Mouse (Mus musculus) embryo, embryonic 9.5 days (tissue): ENCODE measurements around the gene Plpp6.
A peak's percentile ranks its signal among the peaks of the same experiment; 100 is the strongest.
"Not testable (repeated sequence)": the region's sequence is repeated elsewhere in the genome, so short reads cannot be mapped to it uniquely, and the experiment has no call there.

Source experiments
- DNase-seq: peaks from one replicate; pipeline ENCODE4 v3.0.0-alpha.2; 2017; ENCODE audit errors: extremely low spot score

Plpp6 gene

GRCm38 (mm10) chr19:28982617-28983016, 18.9 kb downstream of the Plpp6 start:
- no peak for DNase-seq

GRCm38 (mm10) chr19:28989515-28989914, 25.8 kb downstream of the Plpp6 start:
- no peak for DNase-seq

- DNase-seq: peak; percentile 98
These were observed 26.4 kb downstream of the Plpp6 start, which contains the start of gene Cdc37l1 for GRCm38 (mm10) chr19:28990194-28990589. Gene Cdc37l1 (plus strand): TSS chr19:28990352.

- no peak for DNase-seq
These were observed 27.0 kb downstream of the Plpp6 start for GRCm38 (mm10) chr19:28990590-28991221.

GRCm38 (mm10) chr19:28991391-28991790, 27.6 kb downstream of the Plpp6 start:
- DNase-seq: no peak

GRCm38 (mm10) chr19:28994870-28995269, 31.1 kb downstream of the Plpp6 start:
- DNase-seq: no peak

- DNase-seq: no peak
These were observed 31.6 kb downstream of the Plpp6 start for GRCm38 (mm10) chr19:28995366-28995765.

- DNase-seq: no peak
These were observed 34.4 kb downstream of the Plpp6 start for GRCm38 (mm10) chr19:28997976-28998630.

- DNase-seq: not testable (repeated sequence)
These were observed 36.6 kb downstream of the Plpp6 start for GRCm38 (mm10) chr19:29000321-29000720.

GRCm38 (mm10) chr19:29008069-29008706, 44.4 kb downstream of the Plpp6 start:
- DNase-seq: no peak

GRCm38 (mm10) chr19:29009046-29009445, 45.3 kb downstream of the Plpp6 start:
- no peak for DNase-seq

GRCm38 (mm10) chr19:29011355-29011990, 47.7 kb downstream of the Plpp6 start:
- DNase-seq: no peak

GRCm38 (mm10) chr19:29014466-29015055, 50.8 kb downstream of the Plpp6 start:
- no peak for DNase-seq

GRCm38 (mm10) chr19:29015410-29016203, 51.9 kb downstream of the Plpp6 start:
- DNase-seq: no peak

- DNase-seq: no peak
These were observed 52.5 kb downstream of the Plpp6 start for GRCm38 (mm10) chr19:29016204-29016765.
